ENCODE assay signal across 9 mouse cellular contexts in the genomic region with DNA sequence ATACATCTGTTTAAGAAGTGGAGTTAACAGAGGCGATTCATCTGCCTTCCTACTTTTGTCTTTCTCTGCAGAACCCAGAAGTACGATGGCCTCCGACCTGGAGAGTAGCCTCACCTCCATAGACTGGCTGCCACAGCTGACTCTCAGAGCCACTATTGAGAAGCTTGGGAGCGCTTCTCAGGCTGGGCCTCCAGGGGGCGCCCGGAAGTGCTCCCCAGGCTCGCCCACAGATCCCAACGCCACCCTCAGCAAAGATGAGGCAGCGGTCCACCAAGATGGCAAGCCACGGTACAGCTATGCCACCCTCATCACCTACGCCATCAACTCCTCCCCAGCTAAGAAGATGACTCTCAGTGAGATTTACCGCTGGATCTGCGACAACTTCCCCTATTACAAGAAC. TPM values are rescaled to one million over a fixed set of nuclear protein-coding genes. Genes with fewer than 3 reads are reported as not detected.
DNase-seq lines count a peak whose midpoint lies in the region; ATAC-seq and TF ChIP-seq lines count a peak whose summit lies in the region.
"Had no signal": no experiment of that assay in that cellular context is flagged by ENCODE, and none has a peak within 500 bp of the region (broad histone marks: within the 10 kb centered on the region; RNA-seq: fewer than 3 reads in every experiment).

No protein-coding gene starts in this region.

- no peaks in the 10 kb centered on the region for H3K27me3 ChIP-seq in hindbrain, embryonic 11.5 days (ENCODE audit: control insufficient read depth, insufficient read depth, low read length)
- no peaks in the 10 kb centered on the region for H3K27me3 ChIP-seq in hindbrain, embryonic 16.5 days (replicated peaks; ENCODE audit: control insufficient read depth, insufficient read depth, low read length)
- H3K27me3 ChIP-seq in CH12.LX (replicated peaks) = no peaks in the 10 kb centered on the region
- H3K27me3 ChIP-seq in limb, embryonic 11.5 days (ENCODE audit: control insufficient read depth, insufficient read depth, low read length) = no peaks in the 10 kb centered on the region

- dilution Hi-C loops in CH12.LX (cut with MboI; ENCODE audit: extremely low pct_ligation_motif_present, extremely low pct_unique_long_range_greater_than_20kb, low sequenced_read_pairs) = no loop called here

- no peak for TF ChIP-seq POLR2A in CH12.LX (IDR thresholded peaks at IDR 0.05; ENCODE audit: low read depth, low read length)

- no peaks in the 10 kb centered on the region for H3K4me1 ChIP-seq in hindbrain, embryonic 11.5 days (replicated peaks; ENCODE audit: control insufficient read depth, insufficient read depth, low read length)
- peaks cover 14% of the 10 kb centered on the region for H3K4me1 ChIP-seq in hindbrain, embryonic 16.5 days (ENCODE audit: control insufficient read depth, insufficient read depth, low read depth, low read length)
- H3K4me1 ChIP-seq in CH12.LX (ENCODE audit: control insufficient read depth in 1 of 2, insufficient read depth in 2 of 2) = peaks cover 25 to 40% of the 10 kb centered on the region in 2 experiments
- H3K4me1 ChIP-seq in limb, embryonic 11.5 days (ENCODE audit: control insufficient read depth, insufficient read depth, low read length) = peaks cover 4% of the 10 kb centered on the region; the same call in 1 of the 2 replicates

- H3K9ac ChIP-seq in hindbrain, embryonic 11.5 days (ENCODE audit: low read depth, low read length) = no peak overlapping the region
- H3K9ac ChIP-seq in hindbrain, embryonic 16.5 days (ENCODE audit: low read depth, low read length) = no peak overlapping the region
- H3K9ac ChIP-seq in CH12.LX (ENCODE audit: insufficient read depth, low read depth) = no peak overlapping the region
- H3K9ac ChIP-seq in limb, embryonic 11.5 days (ENCODE audit: low read length) = no peak overlapping the region

- TF ChIP-seq EP300 in CH12.LX (IDR thresholded peaks at IDR 0.05; ENCODE audit: low read length) = no peak

- peak; percentile 15 for TF ChIP-seq RAD21 in CH12.LX (IDR thresholded peaks at IDR 0.05; ENCODE audit: low read depth, low read length)

- DNase-seq in hindbrain, embryonic 11.5 days (ENCODE audit: low spot score) = peak; percentile 47
- no peak for DNase-seq in CH12.LX (ENCODE audit: extremely low read depth)
- DNase-seq in adrenal gland, postnatal 14 days = peak; percentile 63
- peak; percentile 47 for DNase-seq in limb, embryonic 11.5 days (ENCODE audit: low spot score)
- peak; percentile 35 for DNase-seq in spleen, adult 12 weeks (ENCODE audit: low spot score)
- no peak for DNase-seq in right cerebral cortex, postnatal 14 days

- H3K27ac ChIP-seq in hindbrain, embryonic 11.5 days (ENCODE audit: low read depth, low read length) = no peak overlapping the region
- no peak overlapping the region for H3K27ac ChIP-seq in hindbrain, embryonic 16.5 days (ENCODE audit: low read depth, low read length)
- no peak overlapping the region for H3K27ac ChIP-seq in CH12.LX (ENCODE audit: insufficient read depth, low read depth)
- no peak overlapping the region for H3K27ac ChIP-seq in limb, embryonic 11.5 days (replicated peaks; ENCODE audit: low read depth, low read length)

- no peaks in the 10 kb centered on the region for H3K9me3 ChIP-seq in hindbrain, embryonic 11.5 days (ENCODE audit: control insufficient read depth, low read length)
- H3K9me3 ChIP-seq in hindbrain, embryonic 16.5 days (ENCODE audit: control insufficient read depth, low read length) = no peaks in the 10 kb centered on the region
- no peaks in the 10 kb centered on the region for H3K9me3 ChIP-seq in CH12.LX (replicated peaks; ENCODE audit: low read length)
- no peaks in the 10 kb centered on the region for H3K9me3 ChIP-seq in limb, embryonic 11.5 days (ENCODE audit: control insufficient read depth, low read length)

- H3K79me2 ChIP-seq in CH12.LX (replicated peaks; ENCODE audit: control insufficient read depth, extremely low read depth, insufficient read depth, poor library complexity, severe bottlenecking) = 0 out of 2 replicates have a peak, but pooled peaks cover 3% of the 10 kb centered on the region

- 43% methylated on average over 13 of the region's 13 CpGs for WGBS in hindbrain, embryonic 11.5 days
- 43% methylated on average over 13 of the region's 13 CpGs for WGBS in hindbrain, embryonic 16.5 days
- 44% methylated on average over 13 of the region's 13 CpGs for WGBS in limb, embryonic 11.5 days

- peak in 1 of 2 experiments; percentile 70; a peak in 2 of 4 replicates for TF ChIP-seq CTCF in CH12.LX (conservative IDR thresholded peaks at IDR 0.05 in 1 of 2, IDR thresholded peaks at IDR 0.05 in 1 of 2; ENCODE audit: low read depth in 2 of 2, low read length in 2 of 2)

- H3K36me3 ChIP-seq in hindbrain, embryonic 11.5 days (ENCODE audit: control insufficient read depth, insufficient read depth, low read length) = no peaks in the 10 kb centered on the region
- peaks cover 11% of the 10 kb centered on the region; the same call in 1 of the 2 replicates for H3K36me3 ChIP-seq in hindbrain, embryonic 16.5 days (ENCODE audit: control insufficient read depth, insufficient read depth, low read length)
- H3K36me3 ChIP-seq in CH12.LX (replicated peaks in 1 of 2; ENCODE audit: control insufficient read depth in 1 of 2, insufficient read depth in 1 of 2, low read length in 1 of 2) = peaks cover 33 to 52% of the 10 kb centered on the region in 2 experiments
- H3K36me3 ChIP-seq in limb, embryonic 11.5 days (ENCODE audit: control insufficient read depth, insufficient read depth, low read length) = no peaks in the 10 kb centered on the region; the same call in 1 of the 2 replicates

- no peak for ATAC-seq in hindbrain, embryonic 11.5 days (ENCODE audit: low FRiP score)
- no peak for ATAC-seq in hindbrain, embryonic 16.5 days
- ATAC-seq in limb, embryonic 11.5 days (ENCODE audit: insufficient number of reproducible peaks, low FRiP score, low TSS enrichment, low read depth) = no peak
- no peak for ATAC-seq in inflammation-experienced regulatory T-cells, adult 6 months

- in situ Hi-C loops in CH12.LX (cut with MboI; ENCODE audit: low pct_ligation_motif_present, low pct_unique_long_range_greater_than_20kb, low sequenced_read_pairs) = no loop called here

- no peak overlapping the region for H3K4me2 ChIP-seq in hindbrain, embryonic 11.5 days (replicated peaks; ENCODE audit: low read depth, low read length)
- H3K4me2 ChIP-seq in hindbrain, embryonic 16.5 days (ENCODE audit: low read length) = no peak overlapping the region
- no peak overlapping the region for H3K4me2 ChIP-seq in CH12.LX (ENCODE audit: insufficient read depth, low read depth, poor library complexity, severe bottlenecking)
- no peak overlapping the region for H3K4me2 ChIP-seq in limb, embryonic 11.5 days (ENCODE audit: low read depth, severe bottlenecking)

- H3K4me3 ChIP-seq in hindbrain, embryonic 11.5 days (ENCODE audit: low read depth, low read length) = no peak overlapping the region
- H3K4me3 ChIP-seq in hindbrain, embryonic 16.5 days (ENCODE audit: low read length) = no peak overlapping the region
- no peak overlapping the region for H3K4me3 ChIP-seq in CH12.LX (replicated peaks in 1 of 3; ENCODE audit: low read depth in 2 of 3, low read length in 2 of 3, poor library complexity in 1 of 3)
- H3K4me3 ChIP-seq in limb, embryonic 11.5 days (ENCODE audit: low read depth, low read length) = no peak overlapping the region
- H3K4me3 ChIP-seq: myocyte had no signal

TF ChIP-seq in CH12.LX, 34 proteins besides CTCF, POLR2A, EP300 and RAD21 (continues in another document):
- peak; percentile 51 for TF ChIP-seq SMC3 (IDR thresholded peaks at IDR 0.05; ENCODE audit: low read depth, low read length)

RNA-seq across cellular contexts. Expression of gene Foxj2, which starts 8.4 kb away (rescaled TPM):
- 3.0 and 4.0 TPM in 2 replicates for polyA plus RNA-seq in hindbrain, embryonic 11.5 days (2014; fragmentation: Nextera tagmentation; extraction: Ambion mirVana)
- polyA plus RNA-seq in hindbrain, embryonic 16.5 days (2015; fragmentation: Nextera tagmentation; extraction: Ambion mirVana) = 6.7 and 8.3 TPM in 2 replicates
- total RNA-seq in CH12.LX (2012; rRNA removed) = 2.5 and 2.7 TPM in 2 replicates
- 1.8 and 1.9 TPM in 2 replicates for total RNA-seq in CH12.LX (2014; rRNA removed)
- polyA plus RNA-seq in CH12.LX (2012; ENCODE audit: insufficient read length, low read depth) = 4.6 and 5.4 TPM in 2 replicates
- total RNA-seq in adrenal gland, postnatal 14 days (2021) = 21.0 and 21.3 TPM in 2 replicates
- 3.7 and 3.9 TPM in 2 replicates for polyA plus RNA-seq in limb, embryonic 11.5 days (2014; fragmentation: Nextera tagmentation; extraction: Ambion mirVana)
- 10 to 100 TPM in 1 of 3 experiments, 1 to 10 TPM in 2; 6.6 to 10.9 (median 9.3) TPM for polyA plus RNA-seq in inflammation-experienced regulatory T-cells, adult 6 months (2017; shearing (Covaris generic))

RNA-seq across cellular contexts. Expression of gene Slc2a3, which starts 26.6 kb away (rescaled TPM):
- 23.5 and 29.2 TPM in 2 replicates for polyA plus RNA-seq in hindbrain, embryonic 11.5 days (2014; fragmentation: Nextera tagmentation; extraction: Ambion mirVana)
- 57.0 and 57.4 TPM in 2 replicates for polyA plus RNA-seq in hindbrain, embryonic 16.5 days (2015; fragmentation: Nextera tagmentation; extraction: Ambion mirVana)
- total RNA-seq in CH12.LX (2012; rRNA removed) (27.8 and 38.3 TPM in 2 replicates), CH12.LX (2014; rRNA removed) (29.7 and 32.4 TPM in 2 replicates)
- polyA plus RNA-seq in CH12.LX (2012; ENCODE audit: insufficient read length, low read depth) = 23.7 and 28.8 TPM in 2 replicates
- total RNA-seq in adrenal gland, postnatal 14 days (2021) = 8.5 and 14.9 TPM in 2 replicates
- 72.9 and 74.1 TPM in 2 replicates for polyA plus RNA-seq in limb, embryonic 11.5 days (2014; fragmentation: Nextera tagmentation; extraction: Ambion mirVana)
- 10 to 100 TPM; 59.4 to 80.7 (median 70.8) TPM for polyA plus RNA-seq in inflammation-experienced regulatory T-cells, adult 6 months (2017; shearing (Covaris generic))

RNA-seq across cellular contexts. Expression of gene C3ar1, which starts 27.9 kb away (rescaled TPM):
- polyA plus RNA-seq in hindbrain, embryonic 11.5 days (2014; fragmentation: Nextera tagmentation; extraction: Ambion mirVana) = 1.8 and 2.0 TPM in 2 replicates
- polyA plus RNA-seq in hindbrain, embryonic 16.5 days (2015; fragmentation: Nextera tagmentation; extraction: Ambion mirVana) = 1.2 and 2.2 TPM in 2 replicates
- total RNA-seq in CH12.LX (2012; rRNA removed) (0.89 and 1.1 TPM in 2 replicates), CH12.LX (2014; rRNA removed) (1.4 and 1.6 TPM in 2 replicates)
- polyA plus RNA-seq in CH12.LX (2012; ENCODE audit: insufficient read length, low read depth) = 4.7 TPM in 2 replicates
- total RNA-seq in adrenal gland, postnatal 14 days (2021) = 1.4 and 2.1 TPM in 2 replicates
- polyA plus RNA-seq in limb, embryonic 11.5 days (2014; fragmentation: Nextera tagmentation; extraction: Ambion mirVana) = 0.97 and 1.0 TPM in 2 replicates
- under 1 TPM; 0.24 to 0.46 (median 0.38) TPM for polyA plus RNA-seq in inflammation-experienced regulatory T-cells, adult 6 months (2017; shearing (Covaris generic))

RNA-seq across cellular contexts. Expression of gene Necap1, which starts 46.2 kb away (rescaled TPM):
- 78.4 and 82.3 TPM in 2 replicates for polyA plus RNA-seq in hindbrain, embryonic 11.5 days (2014; fragmentation: Nextera tagmentation; extraction: Ambion mirVana)
- polyA plus RNA-seq in hindbrain, embryonic 16.5 days (2015; fragmentation: Nextera tagmentation; extraction: Ambion mirVana) = 169 and 177 TPM in 2 replicates
- total RNA-seq in CH12.LX (2012; rRNA removed) = 12.7 and 12.9 TPM in 2 replicates
- 29.5 and 30.6 TPM in 2 replicates for total RNA-seq in CH12.LX (2014; rRNA removed)
- polyA plus RNA-seq in CH12.LX (2012; ENCODE audit: insufficient read length, low read depth) = 26.9 and 29.2 TPM in 2 replicates
- total RNA-seq in adrenal gland, postnatal 14 days (2021) = 47.1 and 47.2 TPM in 2 replicates
- 59.0 and 61.5 TPM in 2 replicates for polyA plus RNA-seq in limb, embryonic 11.5 days (2014; fragmentation: Nextera tagmentation; extraction: Ambion mirVana)
- polyA plus RNA-seq in inflammation-experienced regulatory T-cells, adult 6 months (2017; shearing (Covaris generic)) = 10 to 100 TPM; 36.9 to 60.8 (median 55.5) TPM

Comparison
In these comparisons a context has a peak if more than half of its experiments do, and no peak if none do; other contexts are left out.
1. DNase-seq: peak in hindbrain, embryonic 11.5 days (single experiment), adrenal gland, postnatal 14 days (single experiment), limb, embryonic 11.5 days (single experiment) and spleen, adult 12 weeks (single experiment); none in CH12.LX (single experiment) and right cerebral cortex, postnatal 14 days (single experiment).